Mouse (Mus musculus): ENCODE results near the gene Wfdc1. TPM values are rescaled to one million over a fixed set of nuclear protein-coding genes. Genes with fewer than 3 reads are reported as not detected.

Wfdc1 gene
- polyA plus RNA-seq, 1 experiment from 2014 or later, result 4.2 TPM

- Histone ChIP-seq H3K4me3 (replicated peaks; ENCODE audit: low read length) (no peak overlapping the region), H3K36me3 (ENCODE audit: control insufficient read depth, insufficient read depth) (no peaks in the 10 kb centered on the region), H3K9ac (replicated peaks; ENCODE audit: low read depth, low read length) (no peak overlapping the region), H3K27me3 (replicated peaks; ENCODE audit: control insufficient read depth, insufficient read depth, low read length) (no peaks in the 10 kb centered on the region), H3K9me3 (ENCODE audit: control insufficient read depth, low read length) (no peaks in the 10 kb centered on the region), H3K27ac (ENCODE audit: low read length) (no peak overlapping the region), H3K4me1 (replicated peaks; ENCODE audit: control insufficient read depth, insufficient read depth, low read length) (peaks cover 3% of the 10 kb centered on the region; the same call in 1 of the 2 replicates), H3K4me2 (ENCODE audit: low read length) (no peak overlapping the region)
- 57% methylated on average over 12 of the region's 12 CpGs for WGBS
- ATAC-seq, result no peak
Measured at GRCm38 (mm10) chr8:119669284-119669683, 3.1 kb downstream of the Wfdc1 start.

GRCm38 (mm10) chr8:119670419-119671091 lies 4.4 kb downstream of the Wfdc1 start:
- H3K36me3 ChIP-seq (ENCODE audit: control insufficient read depth, insufficient read depth), result no peaks in the 10 kb centered on the region
- H3K27ac ChIP-seq (ENCODE audit: low read length), result no peak overlapping the region
- H3K9me3 ChIP-seq (ENCODE audit: control insufficient read depth, low read length), result no peaks in the 10 kb centered on the region
- ATAC-seq, result no peak
- 56% methylated on average over 16 of the region's 16 CpGs for WGBS
- H3K27me3 ChIP-seq (replicated peaks; ENCODE audit: control insufficient read depth, insufficient read depth, low read length), result no peaks in the 10 kb centered on the region
- no peak overlapping the region for H3K4me3 ChIP-seq (replicated peaks; ENCODE audit: low read length)
- H3K9ac ChIP-seq (replicated peaks; ENCODE audit: low read depth, low read length), result no peak overlapping the region
- no peak overlapping the region for H3K4me2 ChIP-seq (ENCODE audit: low read length)
- H3K4me1 ChIP-seq (replicated peaks; ENCODE audit: control insufficient read depth, insufficient read depth, low read length), result peaks cover 3% of the 10 kb centered on the region; the same call in 1 of the 2 replicates

GRCm38 (mm10) chr8:119673976-119674555 lies 7.9 kb downstream of the Wfdc1 start:
- peaks cover 3% of the 10 kb centered on the region; the same call in 1 of the 2 replicates for H3K4me1 ChIP-seq (replicated peaks; ENCODE audit: control insufficient read depth, insufficient read depth, low read length)
- H3K27ac ChIP-seq (ENCODE audit: low read length), result no peak overlapping the region
- H3K27me3 ChIP-seq (replicated peaks; ENCODE audit: control insufficient read depth, insufficient read depth, low read length), result no peaks in the 10 kb centered on the region
- no peak overlapping the region for H3K4me2 ChIP-seq (ENCODE audit: low read length)
- H3K9ac ChIP-seq (replicated peaks; ENCODE audit: low read depth, low read length), result no peak overlapping the region
- H3K4me3 ChIP-seq (replicated peaks; ENCODE audit: low read length), result no peak overlapping the region
- 78% methylated on average over 9 of the region's 11 CpGs for WGBS
- ATAC-seq, result no peak
- H3K9me3 ChIP-seq (ENCODE audit: control insufficient read depth, low read length), result no peaks in the 10 kb centered on the region
- no peaks in the 10 kb centered on the region for H3K36me3 ChIP-seq (ENCODE audit: control insufficient read depth, insufficient read depth)

GRCm38 (mm10) chr8:119675457-119675856 lies 9.3 kb downstream of the Wfdc1 start:
- Histone ChIP-seq H3K4me1 (replicated peaks; ENCODE audit: control insufficient read depth, insufficient read depth, low read length) (peaks cover 2% of the 10 kb centered on the region; the same call in 1 of the 2 replicates), H3K9me3 (ENCODE audit: control insufficient read depth, low read length) (no peaks in the 10 kb centered on the region), H3K4me3 (replicated peaks; ENCODE audit: low read length) (no peak overlapping the region), H3K27me3 (replicated peaks; ENCODE audit: control insufficient read depth, insufficient read depth, low read length) (no peaks in the 10 kb centered on the region), H3K27ac (ENCODE audit: low read length) (no peak overlapping the region), H3K4me2 (ENCODE audit: low read length) (no peak overlapping the region), H3K9ac (replicated peaks; ENCODE audit: low read depth, low read length) (no peak overlapping the region), H3K36me3 (ENCODE audit: control insufficient read depth, insufficient read depth) (no peaks in the 10 kb centered on the region)
- 58% methylated on average over 5 of the region's 5 CpGs for WGBS
- no peak for ATAC-seq

- H3K4me3 ChIP-seq (replicated peaks; ENCODE audit: low read length), result no peak overlapping the region
- no peak overlapping the region for H3K27ac ChIP-seq (ENCODE audit: low read length)
- H3K9ac ChIP-seq (replicated peaks; ENCODE audit: low read depth, low read length), result no peak overlapping the region
- H3K9me3 ChIP-seq (ENCODE audit: control insufficient read depth, low read length), result no peaks in the 10 kb centered on the region
- 17% methylated on average over 8 of the region's 8 CpGs for WGBS
- no peak overlapping the region for H3K4me2 ChIP-seq (ENCODE audit: low read length)
- H3K36me3 ChIP-seq (ENCODE audit: control insufficient read depth, insufficient read depth), result no peaks in the 10 kb centered on the region
- no peaks in the 10 kb centered on the region for H3K4me1 ChIP-seq (replicated peaks; ENCODE audit: control insufficient read depth, insufficient read depth, low read length)
- 0 out of 2 replicates have a peak, but pooled peaks have one; percentile 20 for ATAC-seq
- no peaks in the 10 kb centered on the region for H3K27me3 ChIP-seq (replicated peaks; ENCODE audit: control insufficient read depth, insufficient read depth, low read length)
Measured at GRCm38 (mm10) chr8:119676389-119676788, 10.2 kb downstream of the Wfdc1 start.

- Histone ChIP-seq H3K36me3 (ENCODE audit: control insufficient read depth, insufficient read depth) (no peaks in the 10 kb centered on the region), H3K4me3 (replicated peaks; ENCODE audit: low read length) (no peak overlapping the region), H3K9me3 (ENCODE audit: control insufficient read depth, low read length) (no peaks in the 10 kb centered on the region), H3K9ac (replicated peaks; ENCODE audit: low read depth, low read length) (no peak overlapping the region), H3K27ac (ENCODE audit: low read length) (no peak overlapping the region), H3K27me3 (replicated peaks; ENCODE audit: control insufficient read depth, insufficient read depth, low read length) (no peaks in the 10 kb centered on the region), H3K4me2 (ENCODE audit: low read length) (peak overlapping the region; percentile 6; the same call in 1 of the 2 replicates), H3K4me1 (replicated peaks; ENCODE audit: control insufficient read depth, insufficient read depth, low read length) (no peaks in the 10 kb centered on the region)
- WGBS, result 9% methylated on average over 18 of the region's 18 CpGs
- ATAC-seq, result no peak
Measured at GRCm38 (mm10) chr8:119678138-119678843, 12.1 kb downstream of the Wfdc1 start.

GRCm38 (mm10) chr8:119679184-119679583 lies 13.0 kb downstream of the Wfdc1 start:
- Histone ChIP-seq H3K4me2 (ENCODE audit: low read length) (no peak overlapping the region), H3K27me3 (replicated peaks; ENCODE audit: control insufficient read depth, insufficient read depth, low read length) (no peaks in the 10 kb centered on the region), H3K36me3 (ENCODE audit: control insufficient read depth, insufficient read depth) (no peaks in the 10 kb centered on the region), H3K27ac (ENCODE audit: low read length) (no peak overlapping the region), H3K9ac (replicated peaks; ENCODE audit: low read depth, low read length) (no peak overlapping the region), H3K4me1 (replicated peaks; ENCODE audit: control insufficient read depth, insufficient read depth, low read length) (no peaks in the 10 kb centered on the region), H3K4me3 (replicated peaks; ENCODE audit: low read length) (no peak overlapping the region), H3K9me3 (ENCODE audit: control insufficient read depth, low read length) (no peaks in the 10 kb centered on the region)
- ATAC-seq, result no peak
- 62% methylated on average over 14 of the region's 14 CpGs for WGBS

GRCm38 (mm10) chr8:119690602-119691001 lies 24.4 kb downstream of the Wfdc1 start:
- H3K27me3 ChIP-seq (replicated peaks; ENCODE audit: control insufficient read depth, insufficient read depth, low read length), result no peaks in the 10 kb centered on the region
- H3K4me1 ChIP-seq (replicated peaks; ENCODE audit: control insufficient read depth, insufficient read depth, low read length), result no peaks in the 10 kb centered on the region
- no peak for ATAC-seq
- H3K4me2 ChIP-seq (ENCODE audit: low read length), result no peak overlapping the region
- no peaks in the 10 kb centered on the region for H3K36me3 ChIP-seq (ENCODE audit: control insufficient read depth, insufficient read depth)
- no peak overlapping the region for H3K4me3 ChIP-seq (replicated peaks; ENCODE audit: low read length)
- no peak overlapping the region for H3K9ac ChIP-seq (replicated peaks; ENCODE audit: low read depth, low read length)
- H3K27ac ChIP-seq (ENCODE audit: low read length), result no peak overlapping the region
- no peaks in the 10 kb centered on the region for H3K9me3 ChIP-seq (ENCODE audit: control insufficient read depth, low read length)
- WGBS, result 85% methylated on average over 6 of the region's 6 CpGs

- no peak for ATAC-seq
- Histone ChIP-seq H3K4me3 (replicated peaks; ENCODE audit: low read length) (no peak overlapping the region), H3K36me3 (ENCODE audit: control insufficient read depth, insufficient read depth) (no peaks in the 10 kb centered on the region), H3K27ac (ENCODE audit: low read length) (no peak overlapping the region), H3K9ac (replicated peaks; ENCODE audit: low read depth, low read length) (no peak overlapping the region), H3K4me1 (replicated peaks; ENCODE audit: control insufficient read depth, insufficient read depth, low read length) (no peaks in the 10 kb centered on the region), H3K27me3 (replicated peaks; ENCODE audit: control insufficient read depth, insufficient read depth, low read length) (no peaks in the 10 kb centered on the region), H3K4me2 (ENCODE audit: low read length) (no peak overlapping the region), H3K9me3 (ENCODE audit: control insufficient read depth, low read length) (no peaks in the 10 kb centered on the region)
- WGBS, result 84% methylated on average over 4 of the region's 4 CpGs
Measured at GRCm38 (mm10) chr8:119691989-119692388, 25.8 kb downstream of the Wfdc1 start.
